In the genomic region with DNA sequence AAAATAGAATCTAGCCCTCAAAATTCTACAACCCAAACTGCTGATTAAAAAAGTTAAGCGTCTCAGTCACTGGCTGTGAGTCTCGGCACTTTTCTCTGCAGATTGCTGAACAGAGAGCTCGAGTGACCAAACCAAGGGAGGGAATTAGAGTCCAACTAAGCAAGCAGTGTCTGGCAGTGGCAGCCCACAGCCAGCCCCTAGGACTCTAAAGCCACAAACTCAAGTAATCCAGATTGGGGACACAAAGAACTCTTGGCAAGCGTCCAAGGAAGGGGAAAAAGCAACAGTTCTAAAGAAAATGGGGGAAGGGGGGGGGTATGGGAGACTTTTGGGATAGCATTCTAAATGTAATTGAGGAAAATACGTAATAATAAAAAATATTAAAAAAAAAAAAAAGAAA, we compare ENCODE assay signal across 21 mouse cellular contexts. TPM values are rescaled to one million over a fixed set of nuclear protein-coding genes. Genes with fewer than 3 reads are reported as not detected.
DNase-seq lines count a peak whose midpoint lies in the region; ATAC-seq and TF ChIP-seq lines count a peak whose summit lies in the region.
"Had no signal": no experiment of that assay in that cellular context is flagged by ENCODE, and none has a peak within 500 bp of the region (broad histone marks: within the 10 kb centered on the region; RNA-seq: fewer than 3 reads in every experiment).

No protein-coding gene starts in this region.

- no peak overlapping the region for H3K4me2 ChIP-seq in embryonic facial prominence, embryonic 14.5 days (ENCODE audit: low read depth, low read length)
- no peak overlapping the region for H3K4me2 ChIP-seq in heart, postnatal 0 days (ENCODE audit: low read depth, low read length)
- H3K4me2 ChIP-seq: intestine, embryonic 15.5 days; neural tube, embryonic 13.5 days; stomach, embryonic 15.5 days had no signal

- H3K9me3 ChIP-seq in embryonic facial prominence, embryonic 14.5 days (ENCODE audit: control insufficient read depth, low read length) = no peaks in the 10 kb centered on the region
- H3K9me3 ChIP-seq in embryonic facial prominence, embryonic 10.5 days = no peaks in the 10 kb centered on the region
- no peaks in the 10 kb centered on the region for H3K9me3 ChIP-seq in heart, postnatal 0 days (replicated peaks; ENCODE audit: control insufficient read depth, low read length)
- H3K9me3 ChIP-seq: intestine, embryonic 15.5 days; neural tube, embryonic 13.5 days; stomach, embryonic 15.5 days had no signal

- 81% methylated on average over 5 of the region's 5 CpGs for WGBS in embryonic facial prominence, embryonic 14.5 days
- 90% methylated on average over 5 of the region's 5 CpGs for WGBS in embryonic facial prominence, embryonic 10.5 days
- WGBS in heart, postnatal 0 days = 49% methylated on average over 5 of the region's 5 CpGs

- no peak overlapping the region; the same call in 1 of the 2 replicates for H3K27ac ChIP-seq in embryonic facial prominence, embryonic 14.5 days (replicated peaks; ENCODE audit: low read depth, low read length)
- no peak overlapping the region for H3K27ac ChIP-seq in embryonic facial prominence, embryonic 10.5 days (replicated peaks)
- H3K27ac ChIP-seq in heart, postnatal 0 days (ENCODE audit: low read depth) = 0 out of 2 replicates have a peak overlapping the region, but pooled peaks have one; percentile 25
- H3K27ac ChIP-seq: heart, adult 2 months; intestine, embryonic 15.5 days; layer of hippocampus, adult 2 months; liver, embryonic 14.5 days; neural tube, embryonic 13.5 days; stomach, embryonic 15.5 days had no signal

- H3K4me3 ChIP-seq in embryonic facial prominence, embryonic 14.5 days (ENCODE audit: low read depth, low read length) = no peak overlapping the region
- H3K4me3 ChIP-seq in embryonic facial prominence, embryonic 10.5 days = no peak overlapping the region
- H3K4me3 ChIP-seq in heart, postnatal 0 days (ENCODE audit: low read depth, low read length) = no peak overlapping the region
- H3K4me3 ChIP-seq: heart, adult 2 months; intestine, embryonic 15.5 days; layer of hippocampus, adult 2 months; neural tube, embryonic 13.5 days; stomach, embryonic 15.5 days had no signal

- no peak for TF ChIP-seq EP300 in heart, postnatal 0 days (IDR thresholded peaks at IDR 0.05; ENCODE audit: low read depth)

- no peak overlapping the region for H3K9ac ChIP-seq in embryonic facial prominence, embryonic 14.5 days (ENCODE audit: low read depth, low read length)
- no peak overlapping the region for H3K9ac ChIP-seq in heart, postnatal 0 days (replicated peaks; ENCODE audit: low read depth, low read length)
- H3K9ac ChIP-seq: intestine, embryonic 15.5 days; liver, embryonic 14.5 days; neural tube, embryonic 13.5 days; stomach, embryonic 15.5 days had no signal

- no peak for ATAC-seq in embryonic facial prominence, embryonic 14.5 days (ENCODE audit: low read depth)
- ATAC-seq in heart, postnatal 0 days (ENCODE audit: insufficient read depth, low read depth) = no peak
- ATAC-seq: activated CD4-positive, CD25-positive, alpha-beta regulatory T cell, adult 4 months; intestine, embryonic 15.5 days had no signal

- no peak for TF ChIP-seq CTCF in heart, postnatal 0 days (IDR thresholded peaks at IDR 0.05; ENCODE audit: low read depth)

- peaks cover 55% of the 10 kb centered on the region for H3K36me3 ChIP-seq in embryonic facial prominence, embryonic 14.5 days (ENCODE audit: control insufficient read depth, insufficient read depth, low read length)
- peaks cover 94% of the 10 kb centered on the region for H3K36me3 ChIP-seq in embryonic facial prominence, embryonic 10.5 days (replicated peaks)
- H3K36me3 ChIP-seq in heart, postnatal 0 days (replicated peaks; ENCODE audit: control insufficient read depth, insufficient read depth, low read length) = peaks cover 27% of the 10 kb centered on the region
- H3K36me3 ChIP-seq: neural tube, embryonic 13.5 days had no signal

- peak; percentile 45 for DNase-seq in embryonic facial prominence, embryonic 14.5 days (ENCODE audit: low spot score)
- DNase-seq in embryonic facial prominence, embryonic 10.5 days (ENCODE audit: low spot score) = no peak
- DNase-seq in heart, postnatal 0 days (ENCODE audit: low spot score) = no peak
- DNase-seq in heart, adult 9 months (ENCODE audit: low spot score in 2 of 2) = no peak
- DNase-seq in retina, postnatal 1 day = peak; percentile 44
- no peak for DNase-seq in retina, embryonic 14.5 days (ENCODE audit: low spot score)
- DNase-seq in kidney, postnatal 10 days = no peak
- DNase-seq in MN1 (ENCODE audit: low spot score) = no peak
- DNase-seq: adrenal gland, postnatal 25 days; cerebellum, adult 9-10 months; embryo, embryonic 11 days; heart, adult 2 months; lung, postnatal 10 days; spleen, adult 18-20 months had no signal

- no peaks in the 10 kb centered on the region for H3K27me3 ChIP-seq in embryonic facial prominence, embryonic 14.5 days (replicated peaks; ENCODE audit: control insufficient read depth, insufficient read depth, low read length)
- H3K27me3 ChIP-seq in embryonic facial prominence, embryonic 10.5 days (replicated peaks; ENCODE audit: low read depth, poor library complexity, severe bottlenecking) = no peaks in the 10 kb centered on the region
- no peaks in the 10 kb centered on the region for H3K27me3 ChIP-seq in heart, postnatal 0 days (ENCODE audit: control insufficient read depth, insufficient read depth, low read length)
- H3K27me3 ChIP-seq: CH12.LX; intestine, embryonic 15.5 days; neural tube, embryonic 13.5 days; stomach, embryonic 15.5 days had no signal

- no peaks in the 10 kb centered on the region for H3K4me1 ChIP-seq in embryonic facial prominence, embryonic 14.5 days (ENCODE audit: control insufficient read depth, insufficient read depth, low read length)
- H3K4me1 ChIP-seq in embryonic facial prominence, embryonic 10.5 days = no peaks in the 10 kb centered on the region
- peaks cover 40% of the 10 kb centered on the region for H3K4me1 ChIP-seq in heart, postnatal 0 days (ENCODE audit: control insufficient read depth, insufficient read depth)
- H3K4me1 ChIP-seq: intestine, embryonic 15.5 days; stomach, embryonic 15.5 days had no signal

RNA-seq across cellular contexts. Expression of gene Yap1, which starts 10.1 kb away (rescaled TPM):
- 32.2 and 37.7 TPM in 2 replicates for polyA plus RNA-seq in embryonic facial prominence, embryonic 14.5 days (2014; fragmentation: Nextera tagmentation; extraction: Ambion mirVana)
- 40.6 and 42.9 TPM in 2 replicates for polyA plus RNA-seq in embryonic facial prominence, embryonic 10.5 days (2016; fragmentation: Nextera tagmentation; extraction: Ambion mirVana)
- total RNA-seq in heart, postnatal 0 days (2014; rRNA removed; ENCODE audit: low replicate concordance) = 50.6 and 64.9 TPM in 2 replicates
- polyA plus RNA-seq in heart, postnatal 0 days (2015; fragmentation: Nextera tagmentation; extraction: Ambion mirVana) = 12.8 and 12.9 TPM in 2 replicates
- total RNA-seq: CH12.LX had no signal
- polyA plus RNA-seq: activated CD4-positive, CD25-positive, alpha-beta regulatory T cell, adult 4 months had no signal

RNA-seq across cellular contexts. Expression of gene Cfap300, which starts 48.3 kb away (rescaled TPM):
- 13.9 and 14.5 TPM in 2 replicates for polyA plus RNA-seq in embryonic facial prominence, embryonic 14.5 days (2014; fragmentation: Nextera tagmentation; extraction: Ambion mirVana)
- polyA plus RNA-seq in embryonic facial prominence, embryonic 10.5 days (2016; fragmentation: Nextera tagmentation; extraction: Ambion mirVana) = 18.2 and 19.9 TPM in 2 replicates
- 2.7 and 6.4 TPM in 2 replicates for total RNA-seq in heart, postnatal 0 days (2014; rRNA removed; ENCODE audit: low replicate concordance)
- polyA plus RNA-seq in heart, postnatal 0 days (2015; fragmentation: Nextera tagmentation; extraction: Ambion mirVana) = 3.0 TPM in 2 replicates

Comparison
In these comparisons a context has a peak if more than half of its experiments do, and no peak if none do; other contexts are left out.
1. DNase-seq: peak in embryonic facial prominence, embryonic 14.5 days (single experiment) and retina, postnatal 1 day (single experiment); none in embryonic facial prominence, embryonic 10.5 days (single experiment), heart, postnatal 0 days (single experiment), heart, adult 9 months (0 of 2), retina, embryonic 14.5 days (single experiment), kidney, postnatal 10 days (single experiment) and MN1 (single experiment).